Mouse (Mus musculus) myocyte (in vitro differentiated cells): ENCODE measurements around the gene Rita1. TPM values are rescaled to one million over a fixed set of nuclear protein-coding genes. Genes with fewer than 3 reads are reported as not detected.
A peak's percentile ranks its signal among the peaks of the same experiment; 100 is the strongest.

ENCODE experiments used
- H3K27me3 ChIP-seq: one replicate; pipeline ENCODE4 v1.6.1; 2011; ENCODE audit not compliant: control insufficient read depth, insufficient read depth, insufficient read length
- H3K36me3 ChIP-seq: one replicate; pipeline ENCODE4 v1.6.1; 2011; ENCODE audit not compliant: control insufficient read depth, insufficient read depth
- H3K4me2 ChIP-seq: one replicate; pipeline ENCODE4 v1.6.1; 2011; ENCODE audit warnings: low read depth, control low read depth
- H3K4me3 ChIP-seq: one replicate; pipeline ENCODE4 v1.5.1; 2011; ENCODE audit warnings: mild to moderate bottlenecking, control low read depth, moderate library complexity
- H3K79me2 ChIP-seq: one replicate; pipeline ENCODE4 v1.6.1; 2011; ENCODE audit not compliant: control insufficient read depth, insufficient read depth
- H3ac ChIP-seq: one replicate; pipeline ENCODE4 v1.6.1; 2011; ENCODE audit not compliant: control insufficient read depth, insufficient read length
- CEBPB ChIP-seq: IDR thresholded peaks from 2 replicates; pipeline ENCODE4 v1.6.1; 2011; ENCODE audit warnings: mild to moderate bottlenecking, moderate library complexity; ENCODE audit not compliant: poor library complexity, insufficient read depth, severe bottlenecking
- E2F4 ChIP-seq: IDR thresholded peaks from one replicate; pipeline ENCODE4 v1.6.1; 2011; ENCODE audit warnings: mild to moderate bottlenecking, control low read depth, moderate library complexity; ENCODE audit not compliant: insufficient read depth
- MAX ChIP-seq: IDR thresholded peaks from one replicate; pipeline ENCODE4 v1.6.1; 2011; ENCODE audit warnings: low read depth, mild to moderate bottlenecking, control low read depth
- MYOD1 ChIP-seq, 3 experiments: IDR thresholded peaks; one replicate each; pipeline ENCODE4 v1.6.1; 2011; ENCODE audit warnings: control low read depth in 2 of 3, low read depth in 2 of 3, mild to moderate bottlenecking in 2 of 3, moderate library complexity in 1 of 3; ENCODE audit not compliant: insufficient read length in 2 of 3, control insufficient read depth in 1 of 3
- MYOG ChIP-seq, 3 experiments: IDR thresholded peaks; one replicate each; pipeline ENCODE4 v1.6.1; 2011; ENCODE audit warnings: control low read depth in 2 of 3, low read depth in 2 of 3, mild to moderate bottlenecking in 2 of 3; ENCODE audit not compliant: insufficient read length in 2 of 3, control insufficient read depth in 1 of 3, insufficient read depth in 1 of 3
- POLR2A ChIP-seq: IDR thresholded peaks from one replicate; pipeline ENCODE4 v1.6.1; 2011; ENCODE audit warnings: low read depth, mild to moderate bottlenecking, control low read depth, moderate library complexity; ENCODE audit not compliant: insufficient read length
- POLR2AphosphoS2 ChIP-seq: IDR thresholded peaks from one replicate; pipeline ENCODE4 v1.6.1; 2011; ENCODE audit warnings: low read depth, control low read depth; ENCODE audit not compliant: insufficient read length
- REST ChIP-seq: IDR thresholded peaks from one replicate; pipeline ENCODE4 v1.6.1; 2011; ENCODE audit warnings: mild to moderate bottlenecking, control low read depth, moderate library complexity; ENCODE audit not compliant: insufficient read depth, insufficient read length
- SRF ChIP-seq: IDR thresholded peaks from one replicate; pipeline ENCODE4 v1.6.1; 2011; ENCODE audit warnings: low read depth; ENCODE audit not compliant: control insufficient read depth, insufficient read length
- TCF12 ChIP-seq: IDR thresholded peaks from one replicate; pipeline ENCODE4 v1.6.1; 2011; ENCODE audit warnings: mild to moderate bottlenecking, control low read depth; ENCODE audit not compliant: poor library complexity, insufficient read depth, severe bottlenecking
- TCF3 ChIP-seq: IDR thresholded peaks from one replicate; pipeline ENCODE4 v1.6.1; 2011; ENCODE audit warnings: low read depth, control low read depth; ENCODE audit not compliant: insufficient read length
- USF1 ChIP-seq: IDR thresholded peaks from one replicate; pipeline ENCODE4 v1.6.1; 2011; ENCODE audit warnings: low read depth, mild to moderate bottlenecking, control low read depth, moderate library complexity
- polyA plus RNA-seq: library from polyadenylated mRNA; unstranded; fragments of >200 nt; fragmentation: generic; extraction: Trizol; gene quantifications from one replicate; pipeline ENCODE4 v1.2.1, GENCODE M21; 2012; ENCODE audit warnings: missing spikeins

Gene Rita1
- polyA plus RNA-seq, 1 experiment, result 14.7 TPM

GRCm38 (mm10) chr5:120587616-120587926, 24.8 kb downstream of the Rita1 start:
- Histone ChIP-seq H3K4me2 (peak overlapping the region; percentile 75), H3K79me2 (peaks cover 43% of the 10 kb centered on the region), H3ac (peak overlapping the region; percentile 12), H3K36me3 (peaks cover 10% of the 10 kb centered on the region), H3K4me3 (peak overlapping the region; percentile 89), H3K27me3 (no peaks in the 10 kb centered on the region)
- no peak for TF ChIP-seq SRF
- peak; percentile 60 for TF ChIP-seq POLR2AphosphoS2
- TF ChIP-seq TCF12, result no peak
- peak in 1 of 3 experiments; percentile 61 for TF ChIP-seq MYOD1 (IDR thresholded peaks at IDR 0.05; ENCODE audit: control insufficient read depth in 1 of 3, insufficient read length in 2 of 3, low read depth in 2 of 3)
- TF ChIP-seq E2F4, result no peak
- no peak for TF ChIP-seq TCF3
- TF ChIP-seq POLR2A, result peak; percentile 66
- no peak for TF ChIP-seq REST
- TF ChIP-seq USF1, result no peak
- TF ChIP-seq CEBPB, result no peak
- TF ChIP-seq MAX, result no peak
- TF ChIP-seq MYOG (IDR thresholded peaks at IDR 0.05; ENCODE audit: control insufficient read depth in 1 of 3, insufficient read depth in 1 of 3, insufficient read length in 2 of 3, low read depth in 2 of 3), result peak in 2 of 3 experiments; percentile 16 to 57

DNA sequence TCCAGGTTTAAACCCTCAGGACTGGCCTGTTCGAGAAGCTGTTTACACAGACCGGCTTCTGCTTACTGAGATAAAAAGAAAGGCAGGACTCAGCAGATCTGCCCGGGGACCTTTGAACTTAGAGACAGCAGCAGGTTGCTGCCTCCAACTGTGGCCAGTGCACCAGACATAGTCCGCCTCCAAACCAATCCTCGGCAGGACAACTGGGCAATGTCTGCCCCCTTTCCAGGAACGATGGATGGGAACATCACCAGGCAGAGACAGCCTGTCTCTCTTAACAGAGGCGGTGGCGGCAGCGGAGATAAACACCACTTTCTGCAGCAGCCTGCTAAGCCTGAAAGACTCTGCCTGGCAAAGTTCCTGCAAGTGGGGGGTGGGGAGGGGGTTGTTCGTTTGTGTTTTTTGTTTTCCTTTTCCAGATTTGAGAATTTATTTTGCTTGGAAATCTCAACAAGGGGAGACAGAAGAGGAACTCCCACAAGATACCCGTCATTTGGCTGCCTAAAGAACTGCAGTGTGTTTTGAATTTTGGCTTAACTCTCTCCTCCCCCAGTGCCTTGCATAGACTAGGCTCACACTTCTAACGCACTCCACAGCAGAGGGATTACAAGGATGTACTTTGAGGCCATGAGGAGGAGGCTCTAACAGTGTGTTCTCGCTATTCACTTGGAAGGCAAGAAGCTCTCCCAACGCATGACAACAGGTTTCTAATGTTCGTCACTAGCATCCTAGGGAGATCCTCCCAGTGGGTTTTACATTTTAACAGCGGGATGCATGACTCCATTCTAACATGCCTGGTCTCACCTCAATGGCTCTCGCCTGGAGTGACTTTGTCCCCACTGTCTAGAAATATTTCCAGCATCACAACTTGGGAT, 25.4 kb downstream of the Rita1 start:
- TF ChIP-seq MYOD1 (IDR thresholded peaks at IDR 0.05; ENCODE audit: control insufficient read depth in 1 of 3, insufficient read length in 2 of 3, low read depth in 2 of 3) (peak in 1 of 3 experiments; percentile 28), REST (no peak), TCF3 (no peak)
- Histone ChIP-seq H3K4me2 (peak overlapping the region; percentile 75), H3K79me2 (peaks cover 43% of the 10 kb centered on the region), H3K36me3 (peaks cover 10% of the 10 kb centered on the region), H3K27me3 (no peaks in the 10 kb centered on the region), H3K4me3 (peak overlapping the region; percentile 89), H3ac (peak overlapping the region; percentile 12)

- peaks cover 48% of the 10 kb centered on the region for H3K79me2 ChIP-seq
- TF ChIP-seq MYOD1 (IDR thresholded peaks at IDR 0.05; ENCODE audit: control insufficient read depth in 1 of 3, insufficient read length in 2 of 3, low read depth in 2 of 3), result peak in 1 of 3 experiments; percentile 7
- no peak for TF ChIP-seq MAX
- H3ac ChIP-seq, result no peak overlapping the region
- H3K27me3 ChIP-seq, result no peaks in the 10 kb centered on the region
- H3K36me3 ChIP-seq, result peaks cover 19% of the 10 kb centered on the region
- no peak overlapping the region for H3K4me3 ChIP-seq
- no peak overlapping the region for H3K4me2 ChIP-seq
Observed at GRCm38 (mm10) chr5:120584968-120585367, 27.4 kb downstream of the Rita1 start.

- peaks cover 19% of the 10 kb centered on the region for H3K36me3 ChIP-seq
Observed at GRCm38 (mm10) chr5:120583511-120583910, 28.9 kb downstream of the Rita1 start.

GRCm38 (mm10) chr5:120582002-120582401, 30.4 kb downstream of the Rita1 start:
- no peak overlapping the region for H3K4me3 ChIP-seq
- no peak overlapping the region for H3ac ChIP-seq
- H3K79me2 ChIP-seq, result peaks cover 43% of the 10 kb centered on the region
- H3K36me3 ChIP-seq, result peaks cover 19% of the 10 kb centered on the region
- TF ChIP-seq MYOG (IDR thresholded peaks at IDR 0.05; ENCODE audit: control insufficient read depth in 1 of 3, insufficient read depth in 1 of 3, insufficient read length in 2 of 3, low read depth in 2 of 3), result peak in 1 of 3 experiments; percentile 39
- no peak for TF ChIP-seq REST
- no peak for TF ChIP-seq POLR2A
- no peak for TF ChIP-seq SRF
- TF ChIP-seq MYOD1 (IDR thresholded peaks at IDR 0.05; ENCODE audit: control insufficient read depth in 1 of 3, insufficient read length in 2 of 3, low read depth in 2 of 3), result peak in 2 of 3 experiments; percentile 12 to 73
- TF ChIP-seq MAX, result no peak
- TF ChIP-seq CEBPB, result no peak
- TF ChIP-seq E2F4, result no peak
- TF ChIP-seq USF1, result peak; percentile 60
- no peak for TF ChIP-seq TCF3
- TF ChIP-seq TCF12, result peak; percentile 26
- no peak for TF ChIP-seq POLR2AphosphoS2
- no peaks in the 10 kb centered on the region for H3K27me3 ChIP-seq
- peak overlapping the region; percentile 68 for H3K4me2 ChIP-seq

More at GRCm38 (mm10) chr5:120583511-120583910, 28.9 kb downstream of the Rita1 start:
- Histone ChIP-seq H3K4me2 (no peak overlapping the region), H3ac (no peak overlapping the region), H3K27me3 (no peaks in the 10 kb centered on the region), H3K79me2 (peaks cover 48% of the 10 kb centered on the region), H3K4me3 (no peak overlapping the region)
- TF ChIP-seq SRF (no peak), MAX (no peak), POLR2AphosphoS2 (no peak), CEBPB (no peak), REST (no peak), MYOG (IDR thresholded peaks at IDR 0.05; ENCODE audit: control insufficient read depth in 1 of 3, insufficient read depth in 1 of 3, insufficient read length in 2 of 3, low read depth in 2 of 3) (no peak), MYOD1 (IDR thresholded peaks at IDR 0.05; ENCODE audit: control insufficient read depth in 1 of 3, insufficient read length in 2 of 3, low read depth in 2 of 3) (no peak), TCF3 (no peak), POLR2A (no peak), USF1 (no peak), E2F4 (no peak)
